Mouse (Mus musculus) liver, embryonic 16.5 days (tissue): ENCODE data around the gene Ilf2. TPM values are rescaled to one million over a fixed set of nuclear protein-coding genes. Genes with fewer than 3 reads are reported as not detected.

Source experiments
- ATAC-seq: fragments of 200-750 bp; cut with Nextera tagmentation; 2 replicates; pipeline ENCODE4 v1.8.0; 2017; ENCODE audit warnings: low read depth, mild to moderate bottlenecking, moderate number of reproducible peaks, moderate library complexity
- H3K27ac ChIP-seq: fragments of 300-500 bp; sonication (generic); 2 replicates; pipeline ENCODE4 v1.5.1; 2014; ENCODE audit warnings: mild to moderate bottlenecking, low read length
- H3K27me3 ChIP-seq: fragments of 300-500 bp; sonication (generic); 2 replicates; pipeline ENCODE4 v1.6.1; 2014; ENCODE audit warnings: low read depth, low read length, mixed read lengths; ENCODE audit not compliant: control insufficient read depth, insufficient read depth
- H3K36me3 ChIP-seq: fragments of 300-500 bp; sonication (generic); 2 replicates; pipeline ENCODE4 v1.6.1; 2014; ENCODE audit warnings: mild to moderate bottlenecking; ENCODE audit not compliant: control insufficient read depth, insufficient read depth
- H3K4me1 ChIP-seq: fragments of 300-500 bp; sonication (generic); 2 replicates; pipeline ENCODE4 v1.6.1; 2014; ENCODE audit warnings: low read depth, low read length, mixed read lengths; ENCODE audit not compliant: control insufficient read depth
- H3K4me2 ChIP-seq: fragments of 300-500 bp; sonication (generic); 2 replicates; pipeline ENCODE4 v1.6.1; 2014; ENCODE audit warnings: low read depth, low read length, mixed read lengths
- H3K4me3 ChIP-seq: fragments of 300-500 bp; sonication (generic); 2 replicates; pipeline ENCODE4 v1.5.1; 2014; ENCODE audit warnings: low read depth, mild to moderate bottlenecking, low read length
- H3K9ac ChIP-seq: fragments of 300-500 bp; sonication (generic); 2 replicates; pipeline ENCODE4 v1.6.1; 2014; ENCODE audit warnings: low read depth, low read length
- H3K9me3 ChIP-seq: fragments of 300-500 bp; sonication (generic); replicated peaks from 2 replicates; pipeline ENCODE4 v1.6.1; 2016; ENCODE audit warnings: low read length; ENCODE audit not compliant: control insufficient read depth
- WGBS: fragments of 180-500 bp; shearing (Covaris S2); extraction: QIAGEN DNeasy Blood & Tissue Kit; methylation state at CpG from one replicate; pipeline ENCODE4 v1.1.7; 2014; ENCODE audit not compliant: insufficient replicate concordance; 5-methylcytosine and 5-hydroxymethylcytosine counted together
- polyA plus RNA-seq: library from polyadenylated mRNA; unstranded; fragments of >200 nt; fragmentation: Nextera tagmentation; extraction: Ambion mirVana; gene quantifications from 2 replicates; pipeline ENCODE4 v1.2.1, GENCODE M21; 2015

The Ilf2 gene
- polyA plus RNA-seq = 44.8 and 48.7 TPM in 2 replicates

DNA sequence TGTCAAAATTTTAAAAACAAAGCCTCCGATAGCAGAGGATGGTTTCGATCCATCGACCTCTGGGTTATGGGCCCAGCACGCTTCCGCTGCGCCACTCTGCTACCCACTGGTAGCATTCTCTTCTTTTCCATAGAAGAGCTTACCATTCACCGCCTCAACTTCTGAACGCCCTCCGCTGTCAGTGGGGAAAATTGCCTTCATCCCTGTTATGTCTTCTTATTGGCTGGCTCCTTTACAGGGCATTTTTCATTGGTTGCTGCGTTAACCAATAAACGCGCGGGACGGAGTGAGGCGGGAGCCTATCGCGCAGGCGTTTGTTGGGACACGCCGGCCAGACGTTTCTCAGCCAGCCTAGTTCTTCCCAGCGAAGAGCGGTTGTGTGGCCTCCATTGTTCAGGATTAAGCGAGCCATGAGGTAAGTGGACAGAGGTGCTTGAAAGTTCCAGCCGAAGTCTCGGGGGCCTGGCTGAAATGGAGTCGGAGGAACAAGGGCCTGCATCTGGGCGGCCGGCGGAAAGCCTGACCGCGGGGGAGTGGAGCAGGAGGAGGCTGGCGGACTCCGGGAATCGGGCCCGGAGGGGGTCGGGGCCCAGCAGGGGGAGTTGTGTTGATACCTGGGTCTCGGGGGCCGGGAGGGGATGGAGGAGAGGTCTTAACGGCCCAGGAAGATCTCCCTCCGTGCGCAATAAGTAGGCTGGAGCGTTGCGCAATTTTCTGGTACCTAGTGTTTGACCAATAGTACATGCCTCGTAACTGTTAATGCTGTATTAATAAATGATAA lies at the start of gene Ilf2:
Gene Ilf2 (plus strand): TSS at position 296 of the 781 bp plus-strand sequence.
- H3K4me1 ChIP-seq = peaks cover 8% of the 10 kb centered on the region
- peak within 1 kb of the TSS; percentile 96 for H3K4me3 ChIP-seq
- H3K27ac ChIP-seq = peak within 1 kb of the TSS; percentile 85
- peaks cover 19% of the 10 kb centered on the region for H3K36me3 ChIP-seq
- no peaks in the 10 kb centered on the region for H3K27me3 ChIP-seq
- under 1% methylated on average over 45 of the region's 45 CpGs for WGBS
- ATAC-seq = peak; percentile 99
- no peaks in the 10 kb centered on the region for H3K9me3 ChIP-seq
- H3K9ac ChIP-seq = peak within 1 kb of the TSS; percentile 93
- H3K4me2 ChIP-seq = peak within 1 kb of the TSS; percentile 83

DNA sequence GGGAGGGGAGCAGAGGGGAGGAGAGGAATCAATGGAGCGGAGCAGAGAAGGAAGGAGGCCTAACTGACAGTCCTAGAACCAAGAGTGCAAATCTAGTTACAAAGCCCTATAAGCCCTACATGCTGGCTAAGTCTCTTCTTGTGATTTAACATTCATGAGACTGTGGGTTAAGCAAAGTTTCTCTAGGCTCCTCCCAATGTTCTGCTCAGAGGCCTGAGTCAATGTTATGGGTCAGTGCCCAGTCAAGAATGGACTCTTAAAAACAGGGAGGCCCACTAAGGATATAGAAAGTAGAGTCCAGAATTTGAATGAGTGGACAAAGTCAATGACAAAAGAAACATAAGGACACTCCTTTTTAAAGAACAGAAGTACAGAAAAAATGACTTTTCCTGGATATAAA lies 48.4 kb upstream of the Ilf2 start:
- Histone ChIP-seq H3K36me3 (no peaks in the 10 kb centered on the region), H3K9ac (no peak overlapping the region), H3K9me3 (no peaks in the 10 kb centered on the region), H3K4me1 (peaks cover 27% of the 10 kb centered on the region), H3K4me2 (no peak overlapping the region), H3K4me3 (no peak overlapping the region), H3K27me3 (no peaks in the 10 kb centered on the region), H3K27ac (no peak overlapping the region)
- ATAC-seq = no peak
- WGBS = 75% methylated on average over 1 of the region's 1 CpGs

DNA sequence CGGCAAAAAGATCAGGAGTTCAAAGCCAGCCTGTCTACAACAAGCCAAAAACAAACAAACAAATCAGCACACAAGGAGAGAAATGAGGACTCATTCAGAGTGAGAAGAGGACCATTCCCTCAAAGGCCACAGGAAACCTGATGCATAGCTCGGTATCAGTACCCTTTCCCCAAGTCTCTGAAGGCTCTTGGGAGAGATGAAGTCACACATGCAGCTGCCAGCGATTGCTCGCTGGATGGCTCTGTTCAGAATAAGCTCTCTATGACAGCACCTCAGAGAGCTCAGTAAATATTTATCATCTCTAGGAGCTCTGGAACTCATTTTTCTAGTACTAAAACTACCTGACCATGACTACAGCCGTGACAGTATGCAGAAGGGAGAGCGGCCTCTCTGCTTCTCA lies 47.7 kb upstream of the Ilf2 start:
- Histone ChIP-seq H3K4me2 (no peak overlapping the region), H3K4me3 (no peak overlapping the region), H3K36me3 (no peaks in the 10 kb centered on the region), H3K9me3 (no peaks in the 10 kb centered on the region), H3K27me3 (no peaks in the 10 kb centered on the region), H3K9ac (no peak overlapping the region), H3K27ac (no peak overlapping the region), H3K4me1 (peaks cover 27% of the 10 kb centered on the region)
- ATAC-seq = no peak
- WGBS = 73% methylated on average over 6 of the region's 6 CpGs

DNA sequence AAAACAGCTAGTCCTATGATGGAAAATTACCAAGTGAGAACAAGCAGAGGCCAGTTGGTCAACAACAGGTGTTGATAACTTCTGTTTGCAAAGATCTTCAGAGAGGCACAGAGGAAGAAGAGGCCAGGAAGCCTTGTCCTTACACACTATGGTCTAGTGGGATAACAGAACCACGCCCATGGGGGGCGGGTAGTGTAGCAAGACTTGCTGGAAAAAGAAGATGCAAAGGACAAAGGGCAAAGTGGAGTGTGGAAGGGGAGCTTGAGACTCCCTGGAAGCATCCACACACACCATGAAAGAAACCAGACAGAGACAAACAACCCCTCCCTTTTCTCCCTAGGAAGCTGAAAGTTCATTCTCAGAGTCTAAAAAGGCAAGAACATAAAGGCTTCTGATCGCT lies 46.4 kb upstream of the Ilf2 start:
- peaks cover 32% of the 10 kb centered on the region for H3K4me1 ChIP-seq

DNA sequence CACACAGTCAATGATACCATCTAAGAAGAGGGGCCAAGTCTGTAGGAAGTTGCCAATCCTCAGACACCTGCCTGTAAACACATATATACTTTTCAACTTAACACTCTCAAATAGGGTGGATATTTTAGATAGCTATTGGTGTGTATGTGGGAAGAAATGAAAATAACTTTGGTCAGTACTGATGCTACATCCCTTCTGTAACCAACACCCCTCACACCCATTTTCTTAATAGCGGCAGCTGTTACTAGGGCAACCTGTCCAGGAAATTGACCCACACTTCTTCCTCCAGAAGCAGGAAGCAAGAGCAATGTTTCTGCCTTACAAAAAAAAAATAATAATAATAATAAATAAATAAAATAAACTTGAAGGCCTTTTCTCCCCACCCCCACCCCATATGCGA lies 43.6 kb upstream of the Ilf2 start:
- no peak overlapping the region for H3K27ac ChIP-seq
- 10% methylated on average over 2 of the region's 2 CpGs for WGBS
- H3K36me3 ChIP-seq = no peaks in the 10 kb centered on the region
- peak overlapping the region; percentile 87 for H3K9ac ChIP-seq
- peak overlapping the region; percentile 94 for H3K4me2 ChIP-seq
- peaks cover 32% of the 10 kb centered on the region for H3K4me1 ChIP-seq
- H3K27me3 ChIP-seq = no peaks in the 10 kb centered on the region
- H3K9me3 ChIP-seq = no peaks in the 10 kb centered on the region
- H3K4me3 ChIP-seq = peak overlapping the region; percentile 83
- ATAC-seq = no peak

More for the DNA sequence above, 46.4 kb upstream of the Ilf2 start:
- Histone ChIP-seq H3K36me3 (no peaks in the 10 kb centered on the region), H3K27me3 (no peaks in the 10 kb centered on the region), H3K9me3 (no peaks in the 10 kb centered on the region), H3K27ac (no peak overlapping the region), H3K4me3 (no peak overlapping the region), H3K9ac (no peak overlapping the region; the same call in 1 of the 2 replicates), H3K4me2 (no peak overlapping the region)
- no peak for ATAC-seq
- WGBS = 53% methylated on average over 3 of the region's 3 CpGs

DNA sequence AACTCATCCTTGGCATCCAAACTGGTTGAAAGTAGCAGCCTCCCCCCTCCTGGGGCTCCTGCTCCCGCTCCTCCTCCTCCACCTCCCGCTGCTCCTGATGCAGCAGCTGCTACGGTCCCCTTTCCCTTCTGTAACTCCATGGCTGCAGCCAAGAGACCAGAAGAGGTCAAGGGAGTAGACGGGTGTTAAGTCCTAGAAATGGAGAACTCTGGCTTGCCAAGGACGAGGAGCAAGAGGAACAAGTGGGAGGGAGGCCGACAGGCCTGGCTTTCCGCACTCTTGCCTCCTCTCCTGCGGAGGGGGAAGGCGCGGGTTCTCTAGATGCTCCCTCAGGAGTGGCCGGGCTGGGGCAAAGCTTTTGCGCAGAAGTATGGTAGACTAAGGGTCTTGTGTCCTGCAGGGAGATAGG lies 43.1 kb upstream of the Ilf2 start:
- Histone ChIP-seq H3K27ac (peak overlapping the region; percentile 97), H3K9ac (peak overlapping the region; percentile 87), H3K27me3 (no peaks in the 10 kb centered on the region), H3K36me3 (no peaks in the 10 kb centered on the region), H3K4me2 (peak overlapping the region; percentile 94), H3K4me1 (peaks cover 31% of the 10 kb centered on the region), H3K9me3 (no peaks in the 10 kb centered on the region), H3K4me3 (peak overlapping the region; percentile 83)
- no peak for ATAC-seq
- 0% methylated on average over 9 of the region's 12 CpGs for WGBS

DNA sequence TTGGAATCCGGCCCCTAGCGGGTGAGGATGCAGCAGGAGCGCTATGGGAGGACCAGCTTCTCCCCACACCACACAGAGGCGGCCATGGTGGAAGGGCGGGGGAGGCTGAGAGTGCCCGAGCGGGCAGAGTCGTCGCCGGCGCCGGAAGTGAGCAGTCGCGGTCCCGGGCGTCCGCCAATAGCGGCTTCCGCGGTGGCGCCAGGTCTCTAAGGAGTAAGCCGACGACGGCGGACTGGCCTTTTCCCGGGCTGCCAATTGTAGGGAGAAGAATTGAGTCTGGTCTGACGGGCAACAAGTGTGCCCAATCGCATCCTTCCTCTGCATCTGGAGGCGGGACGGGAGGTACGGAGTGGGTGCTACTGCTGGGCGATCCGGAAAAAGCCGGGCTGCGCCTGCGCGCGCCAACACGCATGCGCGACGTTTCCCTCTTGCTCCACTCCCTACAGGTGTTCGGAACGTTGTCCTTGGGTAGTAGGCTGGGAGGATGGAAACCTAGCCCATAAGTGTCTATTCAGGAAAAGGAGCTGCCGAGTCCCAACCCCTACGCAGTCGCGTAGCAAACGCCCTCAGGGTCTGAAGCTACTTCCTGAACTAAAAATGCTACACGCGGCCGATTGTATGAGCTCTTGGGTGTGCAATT lies 42.4 kb upstream of the Ilf2 start, which contains the start of gene Ints3:
Gene Ints3 (minus strand): TSS at position 242 of the 640 bp plus-strand sequence.
- Histone ChIP-seq H3K36me3 (no peaks in the 10 kb centered on the region), H3K4me1 (peaks cover 27% of the 10 kb centered on the region), H3K4me3 (peak within 1 kb of the TSS; percentile 83), H3K27ac (peak within 1 kb of the TSS; percentile 97), H3K9me3 (no peaks in the 10 kb centered on the region), H3K9ac (peak within 1 kb of the TSS; percentile 87), H3K4me2 (peak within 1 kb of the TSS; percentile 94), H3K27me3 (no peaks in the 10 kb centered on the region)
- WGBS = under 1% methylated on average over 52 of the region's 52 CpGs
- ATAC-seq = peak; percentile 98

DNA sequence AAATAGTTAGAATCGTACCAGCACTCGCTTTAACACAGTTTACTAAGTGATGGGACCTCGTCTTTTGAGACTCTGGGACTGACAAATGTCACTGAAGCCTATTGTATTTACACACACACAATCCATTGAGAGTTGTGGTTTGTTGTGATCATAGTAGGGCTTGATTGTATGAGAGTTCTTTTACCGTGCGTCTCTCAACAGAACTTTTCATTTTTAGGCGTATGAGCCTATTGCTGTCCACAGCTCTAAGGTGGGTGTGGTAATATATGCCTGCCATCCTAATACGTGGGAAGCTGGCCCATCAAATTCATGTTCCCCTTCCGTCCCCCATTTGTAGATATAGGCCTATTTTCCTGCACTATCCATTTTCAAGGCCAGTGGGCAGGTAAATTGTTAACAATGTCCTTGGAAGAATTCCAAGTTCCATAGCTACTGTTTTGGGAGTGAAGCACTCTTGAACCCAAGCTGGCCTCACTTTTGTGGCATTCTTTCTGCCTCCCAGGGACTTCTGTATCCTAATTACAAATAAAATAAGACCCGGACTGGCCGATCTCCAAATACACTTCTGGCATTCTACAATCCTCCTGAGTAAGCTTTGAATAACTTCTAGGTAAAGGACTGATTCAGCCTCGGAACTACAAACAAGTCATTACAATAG lies 41.7 kb upstream of the Ilf2 start:
- Histone ChIP-seq H3K36me3 (no peaks in the 10 kb centered on the region), H3K9ac (peak overlapping the region; percentile 87), H3K4me1 (peaks cover 26% of the 10 kb centered on the region), H3K27ac (peak overlapping the region; percentile 97), H3K4me2 (peak overlapping the region; percentile 94), H3K4me3 (peak overlapping the region; percentile 83), H3K9me3 (no peaks in the 10 kb centered on the region), H3K27me3 (no peaks in the 10 kb centered on the region)
- 45% methylated on average over 11 of the region's 11 CpGs for WGBS
- no peak for ATAC-seq
